Mouse (Mus musculus): Measurements from ENCODE around the gene Hap1. TPM values are rescaled to one million over a fixed set of nuclear protein-coding genes. Genes with fewer than 3 reads are reported as not detected.
"Not testable (repeated sequence)": the region's sequence is repeated elsewhere in the genome, so short reads cannot be mapped to it uniquely, and the experiment has no call there.

The Hap1 gene
- polyA plus RNA-seq, 1 experiment: 0.77 TPM

DNA sequence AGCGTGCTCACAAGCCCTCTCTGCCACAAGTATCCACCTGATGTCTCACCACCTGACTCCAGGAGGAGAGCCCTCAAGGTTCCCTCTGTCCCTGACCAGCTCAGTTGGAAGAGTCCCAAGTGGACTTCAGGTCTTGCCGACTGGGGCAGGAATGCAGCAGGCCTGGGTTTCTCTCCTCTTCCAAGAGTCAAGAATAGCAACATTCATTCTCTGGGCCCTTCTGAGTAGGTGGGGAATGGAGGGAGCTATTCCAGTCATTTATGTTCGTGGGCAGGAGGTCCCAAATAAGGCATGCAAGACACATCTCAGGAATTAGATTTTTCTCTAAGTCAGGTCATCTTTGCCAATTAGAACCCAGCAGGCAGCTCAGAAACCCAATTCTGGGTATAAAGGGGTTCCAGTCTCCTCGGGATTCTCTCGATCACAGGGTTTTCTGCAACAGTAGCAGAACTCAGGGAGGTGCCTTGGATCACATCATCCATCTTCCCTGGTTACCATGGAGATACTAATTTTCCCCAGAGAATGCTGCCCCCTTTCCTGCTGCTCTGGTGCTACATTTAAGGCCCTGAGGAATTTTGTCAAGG lies 43.7 kb downstream of the Hap1 start:
- Histone ChIP-seq H3K27ac (ENCODE audit: insufficient read depth, low read length) (0 out of 2 replicates have a peak overlapping the region, but pooled peaks have one; percentile 42), H3K4me1 (ENCODE audit: control insufficient read depth, insufficient read depth, low read length) (no peaks in the 10 kb centered on the region; the same call in 1 of the 2 replicates), H3K4me3 (ENCODE audit: insufficient read depth, low read length) (no peak overlapping the region)
- TF ChIP-seq CTCF (IDR thresholded peaks at IDR 0.05; ENCODE audit: borderline replicate concordance, insufficient read depth, low read length) (no peak), POLR2A (IDR thresholded peaks at IDR 0.05; ENCODE audit: low read depth, low read length) (no peak)

DNA sequence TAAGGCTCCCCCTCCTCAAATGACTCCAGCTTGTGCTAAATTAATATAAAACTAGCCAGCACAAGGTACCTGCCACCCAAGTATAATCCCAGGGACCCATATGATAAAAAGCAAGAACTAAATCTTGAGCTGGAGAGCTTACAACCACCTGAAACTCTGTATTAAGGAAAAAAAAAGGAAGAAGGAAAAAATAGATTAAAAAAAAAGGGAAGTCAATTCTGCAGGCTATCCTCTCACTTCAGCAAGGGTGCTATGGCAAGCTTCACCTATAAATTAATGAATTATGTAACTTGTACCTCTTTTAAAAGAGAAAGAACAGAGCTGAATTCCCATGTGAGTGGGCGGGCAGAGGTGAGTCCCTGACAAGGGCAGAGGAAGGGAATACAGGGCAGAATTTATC lies 44.3 kb downstream of the Hap1 start:
- no peak overlapping the region for H3K4me3 ChIP-seq (ENCODE audit: insufficient read depth, low read length)
- no peak overlapping the region for H3K27ac ChIP-seq (ENCODE audit: insufficient read depth, low read length)
- no peak for TF ChIP-seq CTCF (IDR thresholded peaks at IDR 0.05; ENCODE audit: borderline replicate concordance, insufficient read depth, low read length)
- TF ChIP-seq POLR2A (IDR thresholded peaks at IDR 0.05; ENCODE audit: low read depth, low read length): no peak
- no peaks in the 10 kb centered on the region; the same call in 1 of the 2 replicates for H3K4me1 ChIP-seq (ENCODE audit: control insufficient read depth, insufficient read depth, low read length)

DNA sequence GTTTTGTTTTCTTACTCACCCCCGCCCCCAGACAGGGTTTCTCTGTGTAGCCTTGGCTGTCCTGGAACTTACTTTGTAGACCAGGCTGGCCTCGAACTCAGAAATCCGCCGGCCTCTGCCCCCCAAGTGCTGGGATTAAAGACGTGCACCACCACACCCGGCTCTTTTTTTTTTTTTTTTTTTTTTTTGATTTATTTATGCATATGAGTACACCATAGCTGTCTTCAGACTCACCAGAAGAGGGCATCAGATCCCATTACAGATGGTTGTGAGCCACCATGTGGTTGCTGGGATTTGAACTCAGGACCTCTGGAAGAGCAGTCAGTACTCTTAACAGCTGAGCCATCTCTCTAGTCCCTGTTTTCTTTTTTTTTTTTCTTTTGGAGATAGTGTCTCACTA lies 47.3 kb downstream of the Hap1 start:
- H3K4me1 ChIP-seq (ENCODE audit: control insufficient read depth, insufficient read depth, low read length); H3K4me3 ChIP-seq (ENCODE audit: insufficient read depth, low read length); H3K27ac ChIP-seq (ENCODE audit: insufficient read depth, low read length): not testable (repeated sequence)

DNA sequence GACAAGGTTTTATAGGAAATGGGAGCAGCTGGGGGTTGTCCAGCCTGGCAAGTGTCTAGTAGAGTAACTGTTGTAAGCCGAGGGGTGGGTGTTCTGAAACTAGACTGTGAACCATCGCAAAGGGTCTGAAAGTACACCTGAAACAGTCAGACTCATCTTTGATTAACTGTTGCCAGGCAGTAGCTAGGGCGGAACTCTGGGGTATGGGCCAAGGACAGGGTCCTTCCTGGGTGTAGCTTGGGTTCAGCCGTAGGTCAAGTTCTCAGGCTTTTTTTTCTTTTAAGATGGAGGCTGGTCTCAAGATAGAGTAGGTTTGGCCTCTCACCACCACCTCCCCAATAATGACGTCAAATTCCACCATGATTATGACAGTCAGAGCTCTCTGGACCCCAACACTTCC lies 48.0 kb downstream of the Hap1 start:
- H3K4me3 ChIP-seq (ENCODE audit: insufficient read depth, low read length): no peak overlapping the region
- H3K27ac ChIP-seq (ENCODE audit: insufficient read depth, low read length): no peak overlapping the region
- TF ChIP-seq POLR2A (IDR thresholded peaks at IDR 0.05; ENCODE audit: low read depth, low read length) (no peak), CTCF (IDR thresholded peaks at IDR 0.05; ENCODE audit: borderline replicate concordance, insufficient read depth, low read length) (no peak)
- no peaks in the 10 kb centered on the region; the same call in 1 of the 2 replicates for H3K4me1 ChIP-seq (ENCODE audit: control insufficient read depth, insufficient read depth, low read length)

DNA sequence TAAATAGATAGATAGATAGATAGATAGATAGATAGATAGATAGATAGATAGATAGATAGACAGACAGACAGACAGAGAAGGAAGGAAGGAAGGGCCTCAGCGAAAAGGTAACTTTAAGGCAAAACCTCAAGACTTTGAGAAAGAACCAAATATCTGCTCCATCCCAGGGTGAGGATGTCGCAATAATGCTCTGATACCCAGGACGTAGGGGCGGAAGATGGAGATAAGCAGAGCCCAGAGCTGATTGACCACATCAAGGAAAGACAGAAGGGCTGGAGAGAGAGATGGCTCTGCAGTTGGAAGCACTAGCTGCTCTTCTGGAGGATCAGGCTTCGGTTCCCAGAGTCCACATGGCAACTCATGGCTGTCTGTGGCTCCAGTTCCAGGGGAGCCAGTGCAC lies 54.6 kb downstream of the Hap1 start:
- TF ChIP-seq CTCF (IDR thresholded peaks at IDR 0.05; ENCODE audit: borderline replicate concordance, insufficient read depth, low read length) (no peak), POLR2A (IDR thresholded peaks at IDR 0.05; ENCODE audit: low read depth, low read length) (no peak)
- Histone ChIP-seq H3K27ac (ENCODE audit: insufficient read depth, low read length) (no peak overlapping the region), H3K4me3 (ENCODE audit: insufficient read depth, low read length) (no peak overlapping the region), H3K4me1 (ENCODE audit: control insufficient read depth, insufficient read depth, low read length) (peaks cover 3% of the 10 kb centered on the region)

DNA sequence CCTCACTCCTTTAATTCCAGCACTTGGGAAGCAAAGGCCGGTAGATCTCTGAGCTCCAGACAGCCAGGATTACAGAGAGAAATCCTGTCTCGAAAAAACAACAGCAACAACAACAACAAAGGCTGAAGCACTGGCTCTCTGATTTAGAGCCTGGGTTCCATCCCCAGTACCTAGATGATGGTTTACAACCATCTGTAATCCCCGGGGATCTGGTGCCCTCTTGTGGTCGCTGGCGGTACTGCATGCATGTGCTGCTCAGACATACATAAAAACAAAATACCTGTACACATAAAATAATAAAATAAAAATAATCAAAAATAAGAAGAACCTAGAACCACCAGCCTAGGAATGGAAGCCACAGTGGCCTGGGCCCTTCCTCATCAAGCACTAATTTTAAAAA lies 55.6 kb downstream of the Hap1 start:
- no peak overlapping the region for H3K27ac ChIP-seq (ENCODE audit: insufficient read depth, low read length)
- H3K4me3 ChIP-seq (ENCODE audit: insufficient read depth, low read length): no peak overlapping the region
- TF ChIP-seq POLR2A (IDR thresholded peaks at IDR 0.05; ENCODE audit: low read depth, low read length) (no peak), CTCF (IDR thresholded peaks at IDR 0.05; ENCODE audit: borderline replicate concordance, insufficient read depth, low read length) (peak; percentile 80)
- peaks cover 3% of the 10 kb centered on the region for H3K4me1 ChIP-seq (ENCODE audit: control insufficient read depth, insufficient read depth, low read length)

DNA sequence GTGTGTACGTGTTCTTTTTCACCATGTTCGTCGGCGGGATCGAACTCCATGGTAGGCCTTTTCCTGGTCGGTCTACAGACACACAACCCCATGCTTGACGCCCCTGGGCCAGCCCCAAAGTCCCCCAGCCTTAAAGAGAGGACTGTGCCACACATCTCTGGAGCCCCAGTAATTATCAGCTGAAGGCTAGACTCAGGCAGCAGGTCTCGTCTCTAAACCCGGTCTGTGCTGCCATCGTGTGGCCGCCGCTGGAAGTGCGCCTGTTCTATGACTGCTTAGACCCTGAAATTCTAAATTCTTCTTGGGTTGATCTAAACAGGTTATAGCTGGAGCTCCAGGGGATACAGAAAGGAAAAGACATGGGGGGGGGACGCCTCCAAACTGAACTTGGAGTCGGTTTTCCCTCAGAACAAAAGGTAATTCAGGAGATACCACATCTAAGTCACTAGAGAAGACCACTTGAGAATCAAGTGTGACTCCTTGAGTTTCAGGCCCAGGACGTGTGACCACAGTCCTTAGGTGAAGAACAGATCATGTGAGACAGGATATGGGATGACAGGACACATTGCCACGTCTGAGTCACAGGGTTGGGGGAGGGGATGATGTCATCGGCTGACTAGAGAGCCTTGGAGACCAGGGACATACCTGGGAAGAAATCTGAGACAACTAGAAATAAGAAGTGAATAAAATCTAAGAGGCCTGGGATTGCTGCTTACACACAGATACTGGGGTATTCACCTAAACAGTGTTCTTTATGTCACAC lies 57.5 kb downstream of the Hap1 start:
- TF ChIP-seq CTCF (IDR thresholded peaks at IDR 0.05; ENCODE audit: borderline replicate concordance, insufficient read depth, low read length) (peak; percentile 81), POLR2A (IDR thresholded peaks at IDR 0.05; ENCODE audit: low read depth, low read length) (no peak)
- Histone ChIP-seq H3K4me3 (ENCODE audit: insufficient read depth, low read length) (no peak overlapping the region), H3K4me1 (ENCODE audit: control insufficient read depth, insufficient read depth, low read length) (peaks cover 3% of the 10 kb centered on the region), H3K27ac (ENCODE audit: insufficient read depth, low read length) (no peak overlapping the region)

DNA sequence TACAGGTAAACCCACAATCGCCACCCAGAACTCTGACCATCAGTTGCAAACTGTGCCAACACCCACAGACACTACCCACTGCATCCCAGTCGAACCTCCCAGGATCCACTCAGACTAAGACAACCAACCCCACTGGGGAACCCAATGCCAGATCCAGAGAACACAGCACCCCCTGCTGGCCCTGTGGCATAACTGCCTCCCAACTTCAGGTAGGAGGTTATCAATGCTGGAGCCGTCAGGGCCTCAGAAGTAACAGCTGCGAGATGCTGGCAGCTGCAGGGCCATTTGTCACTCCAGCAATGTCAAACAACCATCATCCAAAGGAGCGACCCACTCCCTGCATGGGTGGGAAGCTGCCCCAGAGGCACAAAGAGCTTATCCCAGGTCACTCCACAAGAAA lies 58.1 kb downstream of the Hap1 start:
- TF ChIP-seq CTCF (IDR thresholded peaks at IDR 0.05; ENCODE audit: borderline replicate concordance, insufficient read depth, low read length): peak; percentile 29; the same call in 1 of the 2 replicates
- TF ChIP-seq POLR2A (IDR thresholded peaks at IDR 0.05; ENCODE audit: low read depth, low read length): no peak
- H3K4me3 ChIP-seq (ENCODE audit: insufficient read depth, low read length): no peak overlapping the region
- H3K4me1 ChIP-seq (ENCODE audit: control insufficient read depth, insufficient read depth, low read length): peaks cover 3% of the 10 kb centered on the region
- no peak overlapping the region for H3K27ac ChIP-seq (ENCODE audit: insufficient read depth, low read length)

Other genes starting within 250 kb of the Hap1 start
- gene Krt13, start 234.6 kb downstream of the Hap1 start, polyA plus RNA-seq (2011; ENCODE audit: insufficient read length, low read depth, missing spikeins): not detected in 2 replicates
- not detected in 2 replicates for gene Krt15, start 220.2 kb downstream of the Hap1 start, polyA plus RNA-seq (2011; ENCODE audit: insufficient read length, low read depth, missing spikeins)
- gene Krt19, start 207.5 kb downstream of the Hap1 start, polyA plus RNA-seq (2011; ENCODE audit: insufficient read length, low read depth, missing spikeins): 4.7 and 10.8 TPM in 2 replicates
- gene Krt9, start 162.9 kb downstream of the Hap1 start, polyA plus RNA-seq (2011; ENCODE audit: insufficient read length, low read depth, missing spikeins): not detected in 2 replicates
- gene Krt14, start 148.6 kb downstream of the Hap1 start, polyA plus RNA-seq (2011; ENCODE audit: insufficient read length, low read depth, missing spikeins): not detected in 2 replicates
- gene Krt16, start 107.2 kb downstream of the Hap1 start, polyA plus RNA-seq (2011; ENCODE audit: insufficient read length, low read depth, missing spikeins): not detected in 2 replicates
- not detected in 2 replicates for gene Krt17, start 95.1 kb downstream of the Hap1 start, polyA plus RNA-seq (2011; ENCODE audit: insufficient read length, low read depth, missing spikeins)
- not detected in 2 replicates for gene Krt42, start 86.3 kb downstream of the Hap1 start, polyA plus RNA-seq (2011; ENCODE audit: insufficient read length, low read depth, missing spikeins)
- 960 and 1,192 TPM in 2 replicates for gene Eif1, start 36.2 kb downstream of the Hap1 start, polyA plus RNA-seq (2011; ENCODE audit: insufficient read length, low read depth, missing spikeins)
- gene Gast, start 21.7 kb downstream of the Hap1 start, polyA plus RNA-seq (2011; ENCODE audit: insufficient read length, low read depth, missing spikeins): not detected in 2 replicates
- 61.1 and 82.2 TPM in 2 replicates for gene Jup, start 41.6 kb upstream of the Hap1 start, polyA plus RNA-seq (2011; ENCODE audit: insufficient read length, low read depth, missing spikeins)
- 75.2 and 85.8 TPM in 2 replicates for gene P3h4, start 58.7 kb upstream of the Hap1 start, polyA plus RNA-seq (2011; ENCODE audit: insufficient read length, low read depth, missing spikeins)
- 283 and 298 TPM in 2 replicates for gene Fkbp10, start 59.6 kb upstream of the Hap1 start, polyA plus RNA-seq (2011; ENCODE audit: insufficient read length, low read depth, missing spikeins)
- gene Nt5c3b, start 85.7 kb upstream of the Hap1 start, polyA plus RNA-seq (2011; ENCODE audit: insufficient read length, low read depth, missing spikeins): 44.8 and 52.0 TPM in 2 replicates
- gene Klhl10, start 85.8 kb upstream of the Hap1 start, polyA plus RNA-seq (2011; ENCODE audit: insufficient read length, low read depth, missing spikeins): 0.40 and 0.77 TPM in 2 replicates
- gene Klhl11, start 116.6 kb upstream of the Hap1 start, polyA plus RNA-seq (2011; ENCODE audit: insufficient read length, low read depth, missing spikeins): 20.9 and 21.4 TPM in 2 replicates
- gene Acly, start 171.9 kb upstream of the Hap1 start, polyA plus RNA-seq (2011; ENCODE audit: insufficient read length, low read depth, missing spikeins): 111 and 143 TPM in 2 replicates
- gene Ttc25, start 189.5 kb upstream of the Hap1 start, polyA plus RNA-seq (2011; ENCODE audit: insufficient read length, low read depth, missing spikeins): 0.20 TPM in 1 of 2 replicates, not detected in the other
- gene Cnp, start 218.8 kb upstream of the Hap1 start, polyA plus RNA-seq (2011; ENCODE audit: insufficient read length, low read depth, missing spikeins): 10.1 and 10.6 TPM in 2 replicates